Mouse (Mus musculus): ENCODE results near the gene Arhgap15.
A peak's percentile ranks its signal among the peaks of the same experiment; 100 is the strongest.
"Not testable (repeated sequence)": the region's sequence is repeated elsewhere in the genome, so short reads cannot be mapped to it uniquely, and the experiment has no call there.

Gene Arhgap15

DNA sequence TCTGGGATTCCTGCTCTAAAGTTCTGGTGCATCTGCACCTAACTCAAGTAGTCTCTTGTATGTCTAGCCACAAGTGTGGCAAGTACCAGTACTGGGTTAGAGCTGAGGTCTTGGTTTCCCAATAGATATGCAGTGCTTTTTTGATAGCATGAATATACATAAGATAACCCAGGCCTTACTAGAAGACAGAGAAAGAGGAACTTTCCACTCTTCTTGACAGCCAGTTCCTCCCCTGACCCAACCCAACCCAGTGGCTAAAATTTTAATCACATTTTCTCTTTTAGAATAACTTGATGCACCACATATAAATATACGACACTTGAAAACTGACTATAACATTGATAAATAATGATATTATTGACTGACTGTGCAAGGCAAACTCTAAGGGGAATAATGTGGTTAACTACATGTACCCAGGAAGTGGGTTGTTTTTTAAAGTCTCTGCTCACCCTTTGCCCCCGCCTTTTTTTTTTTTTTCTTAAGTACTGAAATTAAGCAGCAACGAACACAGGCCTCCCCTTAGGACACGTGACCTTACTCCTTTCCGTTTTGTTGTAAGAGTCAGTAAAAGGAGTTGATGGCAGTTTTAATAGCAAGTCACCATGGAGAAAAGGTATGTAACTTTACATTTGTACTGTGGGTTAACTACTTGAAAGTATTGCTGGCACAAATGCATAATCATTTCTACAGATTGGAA lies at the start of gene Arhgap15:
Arhgap15 (plus strand) TSS at position 538 of the 697 bp plus-strand sequence.
- no peak for DNase-seq

DNA sequence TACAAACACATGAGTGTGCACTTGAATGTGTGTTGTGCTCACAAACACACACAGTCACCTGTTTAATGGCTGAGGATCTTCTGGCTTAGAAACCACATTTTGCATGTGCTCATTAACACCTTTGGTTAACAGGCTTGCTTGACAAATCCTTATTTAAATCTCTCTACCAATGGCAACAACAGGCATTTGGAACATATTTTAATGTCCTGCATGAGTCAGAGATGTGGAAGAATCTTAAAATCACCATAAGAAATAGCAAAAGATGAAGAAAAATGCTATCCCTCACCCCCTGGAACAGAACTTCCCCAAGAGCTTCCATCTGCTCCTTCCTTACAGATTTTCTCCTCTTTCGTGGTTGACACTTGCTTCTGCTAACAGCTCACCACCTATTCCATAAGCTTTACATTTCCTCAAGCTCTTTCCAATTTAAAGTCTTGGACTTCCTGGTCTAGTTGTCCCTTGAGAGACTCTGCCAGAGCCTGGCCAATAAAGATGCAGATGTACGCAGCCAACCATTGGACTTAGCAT lies 35.9 kb upstream of the Arhgap15 start:
- DNase-seq = no peak

DNA sequence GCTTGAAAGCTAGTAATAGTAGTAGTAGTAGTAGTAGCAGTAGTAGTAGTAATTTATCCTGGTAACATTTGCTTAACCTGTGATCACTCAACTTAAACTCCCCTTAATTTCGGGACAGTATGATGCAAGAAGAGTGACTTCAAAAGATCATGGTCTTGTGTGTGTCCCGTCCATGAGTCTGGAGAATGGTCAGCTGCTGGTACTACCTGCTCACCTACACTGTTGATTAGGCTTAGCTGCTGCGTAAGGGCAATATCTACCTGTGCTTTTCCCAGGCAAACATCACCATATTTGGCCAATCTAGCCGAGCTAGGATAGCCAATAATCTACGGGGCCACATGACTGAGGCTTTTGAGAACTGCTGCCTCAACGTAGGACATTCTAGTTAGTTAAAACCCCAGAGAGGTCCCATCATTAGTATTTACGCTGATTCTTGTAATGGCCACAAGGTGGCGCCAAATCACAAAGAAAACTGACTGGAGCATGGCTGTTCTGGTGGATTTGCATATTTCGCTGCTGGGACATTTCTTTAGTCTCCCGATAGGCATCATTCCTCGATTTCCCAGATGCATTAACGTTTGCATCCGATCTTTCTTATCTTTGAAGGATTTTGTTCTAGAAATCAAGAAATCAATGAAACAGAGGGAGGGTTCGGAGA lies 26.0 kb upstream of the Arhgap15 start:
- peak; percentile 64 for DNase-seq

DNA sequence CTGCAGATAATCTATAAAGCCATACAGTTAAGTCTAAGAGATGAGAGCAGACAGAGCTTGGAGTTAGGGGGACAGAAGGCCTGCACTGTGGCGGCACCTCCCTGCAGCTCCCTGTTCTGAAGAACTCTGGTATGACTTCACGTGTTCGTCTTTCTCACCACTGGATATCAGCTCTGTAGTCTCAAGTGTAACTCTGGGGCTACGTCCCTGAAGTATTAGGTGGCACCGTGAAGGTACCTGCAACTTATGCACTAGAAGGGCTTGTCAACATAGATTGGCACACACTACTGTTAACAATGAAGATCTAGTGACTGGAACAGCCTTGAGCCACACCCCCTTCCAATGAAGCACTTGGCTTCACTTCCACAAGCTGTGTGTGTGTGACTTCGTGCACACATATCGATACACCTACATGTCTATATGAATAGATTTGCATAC lies 25.5 kb upstream of the Arhgap15 start:
- DNase-seq = no peak

DNA sequence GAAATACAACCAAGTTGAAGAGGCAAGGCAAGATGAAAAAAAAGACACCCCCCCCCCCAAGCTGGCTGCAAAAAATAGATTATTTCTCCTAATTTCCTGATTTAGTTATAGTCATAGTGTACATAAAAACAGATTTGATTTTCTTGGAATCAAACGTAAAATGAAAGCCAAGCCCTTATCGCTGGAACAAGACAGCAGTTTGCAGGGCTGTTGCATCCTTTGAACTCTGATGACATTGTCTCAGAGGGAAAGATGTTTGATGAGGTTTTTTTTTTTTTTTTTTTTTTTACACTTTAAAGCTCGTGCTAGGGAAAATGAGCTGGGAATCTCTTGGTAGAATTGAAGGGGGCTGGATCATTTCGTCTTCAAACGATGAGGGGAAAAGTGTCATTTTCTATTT lies 21.4 kb upstream of the Arhgap15 start:
- DNase-seq = no peak

DNA sequence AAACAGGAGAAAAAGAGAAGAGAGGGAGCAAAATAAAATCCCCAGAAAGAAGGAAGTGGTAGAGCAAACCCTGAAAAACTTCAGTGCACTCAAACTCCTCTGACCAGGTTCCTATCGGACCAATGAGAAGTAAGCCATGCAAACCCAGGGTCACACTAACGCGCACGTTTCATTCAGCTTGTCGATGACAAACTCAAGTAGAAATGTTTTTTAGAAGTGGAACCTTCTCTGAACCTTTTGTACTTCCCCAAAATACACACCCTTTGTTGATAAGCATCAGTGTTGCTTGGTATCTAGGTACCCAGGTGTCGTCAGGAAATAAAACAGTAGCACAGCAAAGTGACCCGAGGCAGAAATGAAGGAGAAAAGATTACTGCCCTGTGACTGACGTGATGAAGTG lies 20.9 kb upstream of the Arhgap15 start:
- DNase-seq = no peak

DNA sequence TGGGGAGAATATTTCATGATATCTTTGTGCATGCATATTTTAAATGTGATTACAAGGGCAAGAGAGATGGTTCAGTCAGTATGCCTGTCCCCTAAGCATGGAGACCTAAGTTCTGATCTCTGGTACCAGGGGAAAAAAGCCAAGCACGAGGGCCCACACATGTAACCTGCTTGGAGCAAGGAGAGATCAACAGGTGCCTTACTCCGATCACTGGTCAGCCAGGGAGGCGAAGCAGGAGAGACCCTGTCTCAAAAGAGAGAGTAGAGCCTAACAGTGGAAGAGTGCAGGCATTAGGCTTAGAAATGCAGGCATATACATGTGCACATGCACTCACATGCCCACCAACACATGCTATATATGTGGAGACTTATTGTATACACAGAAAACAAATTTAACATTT lies 19.8 kb upstream of the Arhgap15 start:
- DNase-seq = no peak

DNA sequence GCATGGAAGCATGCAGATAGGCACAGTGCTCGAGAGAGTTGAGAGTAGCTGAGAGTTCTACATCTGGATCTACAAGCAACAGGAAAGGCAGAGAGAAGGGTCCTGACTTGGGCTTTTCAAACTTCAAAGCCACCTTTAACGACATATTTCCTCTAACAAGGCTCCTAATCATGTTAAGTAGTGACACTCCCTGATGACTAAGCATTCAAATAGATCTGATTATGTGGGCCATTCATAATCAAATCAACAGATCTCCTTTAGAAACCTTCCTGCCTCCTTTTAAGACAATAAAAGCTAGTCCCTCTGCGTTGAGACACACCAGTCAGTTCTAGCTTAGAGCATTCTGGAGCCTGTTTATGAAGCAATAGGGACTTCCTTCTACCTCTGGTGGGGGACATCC lies 16.2 kb upstream of the Arhgap15 start:
- DNase-seq = no peak

DNA sequence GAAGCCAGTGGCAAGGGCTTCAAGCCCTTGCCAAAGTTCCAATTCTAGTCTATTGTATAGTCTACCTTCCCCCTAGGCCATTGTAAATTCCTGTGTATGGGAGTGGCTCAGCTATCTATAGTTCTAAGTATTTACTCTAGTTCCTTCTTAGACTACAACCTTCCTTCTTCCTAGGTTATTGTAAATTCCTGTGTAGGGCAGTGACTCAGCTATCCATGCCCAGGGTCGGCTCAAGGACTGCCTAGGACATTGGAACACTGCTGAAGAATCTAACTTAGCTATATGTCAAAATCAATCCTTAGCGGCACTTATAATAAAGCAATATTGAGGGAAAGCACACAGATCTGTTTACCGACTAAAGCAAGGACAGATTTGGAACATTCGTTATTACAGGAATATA lies 13.6 kb upstream of the Arhgap15 start:
- DNase-seq = not testable (repeated sequence)

DNA sequence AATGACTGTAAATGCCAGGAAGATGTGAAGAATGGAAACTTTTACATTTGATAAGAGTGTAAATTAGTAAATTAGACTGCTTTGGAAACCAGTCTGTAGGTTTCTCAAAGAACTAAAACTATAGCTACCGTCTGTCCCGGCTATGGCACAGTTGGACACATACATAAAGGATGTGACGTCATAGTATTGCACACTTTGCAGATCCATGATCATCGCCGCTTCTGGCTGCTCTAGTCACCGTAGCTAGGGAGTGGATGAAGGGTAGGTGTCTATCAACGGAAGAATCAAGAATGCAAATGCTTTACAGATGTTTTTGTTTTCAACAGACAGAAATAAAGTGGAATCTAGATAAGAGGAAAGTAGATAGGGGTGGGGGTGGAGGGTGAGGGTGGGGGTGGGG lies 11.1 kb upstream of the Arhgap15 start:
- DNase-seq = no peak

DNA sequence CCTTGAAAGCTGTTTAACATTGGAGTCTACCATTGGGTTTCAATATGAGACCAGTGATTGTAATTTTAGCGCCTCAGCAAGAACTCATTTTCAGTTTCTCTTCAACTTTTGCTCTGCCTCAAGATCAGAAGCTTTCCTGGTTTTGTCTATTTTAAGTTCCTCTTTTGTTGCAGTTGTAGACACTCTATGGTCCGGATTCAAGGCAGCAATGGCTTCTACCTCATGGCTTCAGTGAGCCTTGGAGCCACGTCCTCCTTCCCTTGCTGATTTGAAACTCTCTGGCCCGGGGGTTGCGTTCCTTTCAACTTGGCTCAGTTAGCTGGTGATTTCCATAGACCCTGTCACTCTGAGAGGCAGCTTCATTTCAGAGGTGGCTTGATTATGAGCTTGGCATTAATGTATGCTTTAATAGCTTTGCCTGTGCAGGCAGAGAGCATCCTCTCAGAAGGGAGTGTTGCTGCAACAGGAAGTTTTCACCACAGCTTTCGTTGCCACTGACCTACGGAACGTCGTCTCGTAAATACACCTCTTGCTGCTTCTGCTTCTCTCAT lies 10.0 kb upstream of the Arhgap15 start:
- DNase-seq = no peak

DNA sequence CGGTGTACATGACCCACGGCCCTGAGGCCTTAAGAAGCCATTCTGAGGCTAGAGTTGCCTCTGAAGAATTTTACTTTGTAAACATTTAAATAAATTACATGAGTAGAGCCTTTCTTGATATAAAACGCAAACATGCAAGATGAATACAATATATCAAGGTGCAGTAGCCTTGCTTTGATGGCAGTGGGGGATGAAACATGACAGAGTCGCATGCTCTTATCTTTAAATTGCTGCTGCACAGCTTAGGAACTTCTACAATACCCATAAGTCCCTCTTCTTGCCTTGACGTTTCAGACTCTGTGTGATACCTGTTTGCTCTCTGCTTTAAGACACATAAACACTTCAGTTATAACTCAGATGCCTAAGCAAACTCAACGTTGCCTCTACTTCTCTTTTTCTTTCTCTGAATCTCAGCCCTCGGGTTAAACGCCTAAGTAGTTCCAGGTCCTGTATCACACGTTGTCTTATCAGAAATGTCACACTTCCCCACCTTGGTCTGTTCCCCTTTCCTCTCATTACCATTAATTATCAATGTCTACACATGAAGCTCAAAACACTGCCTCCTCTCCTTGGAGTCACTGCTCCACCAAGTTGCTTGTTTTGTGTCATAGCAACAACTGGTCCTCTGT lies 9.3 kb upstream of the Arhgap15 start:
- no peak for DNase-seq

DNA sequence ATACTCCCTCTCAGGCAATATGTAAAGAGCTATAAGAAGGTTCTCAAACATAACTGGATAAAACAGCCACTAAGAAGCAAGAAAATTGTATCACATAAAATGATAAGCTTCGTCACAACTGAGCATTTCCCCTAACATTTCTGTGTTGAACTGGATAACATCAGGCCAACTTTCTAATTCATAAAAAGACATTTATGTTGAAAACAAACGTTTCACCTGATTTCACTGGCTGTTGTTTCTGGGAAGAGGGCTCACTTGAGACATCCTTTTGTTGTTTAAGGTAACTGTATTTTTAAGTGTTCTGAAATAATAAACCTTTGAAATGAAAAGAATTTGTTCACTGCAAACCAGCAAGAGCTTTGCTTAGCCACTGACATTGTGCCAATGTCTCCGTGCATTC lies 697 bp downstream of the Arhgap15 start:
- DNase-seq = no peak

DNA sequence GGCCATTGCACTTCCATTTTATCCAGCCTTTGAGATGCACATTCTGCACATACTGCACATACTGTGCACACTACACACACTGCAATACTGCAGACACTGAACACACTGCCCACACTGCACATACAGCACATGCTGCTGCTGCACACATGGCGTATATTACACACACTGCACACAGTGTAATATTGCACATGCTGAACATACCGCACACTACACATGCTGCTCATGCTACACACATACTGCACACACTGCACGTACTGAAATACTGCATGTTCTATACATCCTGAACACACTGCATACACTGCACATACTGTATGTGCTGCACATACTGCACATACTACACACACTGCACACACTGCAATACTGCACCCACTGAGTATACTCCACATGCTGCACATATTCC lies 7.3 kb downstream of the Arhgap15 start:
- no peak for DNase-seq

DNA sequence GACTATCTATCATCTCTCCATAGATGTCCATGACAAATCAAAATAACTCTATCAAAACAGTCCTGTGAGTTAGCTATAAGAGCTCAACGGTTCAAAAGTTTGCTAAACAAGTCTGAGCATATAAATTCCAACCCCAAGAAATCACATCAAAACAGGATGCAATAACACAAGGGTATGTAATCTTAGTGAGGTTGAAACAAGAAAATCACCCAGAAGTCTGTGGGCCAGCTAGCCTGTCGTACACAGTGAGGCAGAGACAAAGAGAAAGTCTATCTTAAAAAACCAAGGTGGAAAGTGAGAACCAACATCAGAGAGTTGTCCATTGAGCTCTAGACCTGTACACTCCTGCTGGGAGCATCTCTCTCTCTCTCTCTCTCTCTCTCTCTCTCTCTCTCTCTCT lies 8.0 kb downstream of the Arhgap15 start:
- DNase-seq = no peak

DNA sequence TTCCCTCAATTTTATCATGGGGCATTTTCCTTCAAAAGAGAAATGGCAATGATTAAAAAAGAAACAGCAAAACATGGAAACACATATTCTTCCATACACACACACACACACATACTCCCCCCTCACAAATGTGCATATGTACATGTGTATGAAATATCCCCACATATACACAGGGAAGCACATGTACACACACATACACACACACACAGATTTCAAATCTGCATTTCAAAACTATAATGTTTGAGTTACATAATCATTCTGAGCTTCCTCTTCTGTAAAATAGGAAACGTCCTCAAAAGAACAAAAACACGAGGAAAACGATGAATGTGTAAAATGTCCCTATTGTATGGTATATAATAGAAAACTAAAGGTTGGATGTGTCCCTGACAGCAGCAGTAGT lies 13.1 kb downstream of the Arhgap15 start:
- no peak for DNase-seq

DNA sequence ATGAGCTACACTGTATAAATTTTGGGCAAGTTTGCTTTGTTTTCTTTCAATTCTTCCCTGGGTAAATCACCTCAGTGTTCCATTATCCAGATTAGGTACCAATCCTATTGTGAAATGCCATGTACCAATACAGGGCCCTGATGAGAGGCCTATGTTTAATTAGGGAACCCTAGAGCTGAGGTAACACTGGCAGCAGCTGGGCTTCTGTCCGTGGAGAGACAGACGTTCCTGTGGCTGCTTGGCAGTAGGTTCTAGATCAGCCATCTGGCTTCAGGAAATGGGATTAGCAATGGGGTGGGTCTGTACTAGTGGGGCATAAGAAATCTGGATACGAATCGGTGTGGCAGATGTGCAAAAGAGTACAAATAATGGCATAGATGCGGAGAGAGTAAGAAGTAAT lies 14.7 kb downstream of the Arhgap15 start:
- DNase-seq = no peak

DNA sequence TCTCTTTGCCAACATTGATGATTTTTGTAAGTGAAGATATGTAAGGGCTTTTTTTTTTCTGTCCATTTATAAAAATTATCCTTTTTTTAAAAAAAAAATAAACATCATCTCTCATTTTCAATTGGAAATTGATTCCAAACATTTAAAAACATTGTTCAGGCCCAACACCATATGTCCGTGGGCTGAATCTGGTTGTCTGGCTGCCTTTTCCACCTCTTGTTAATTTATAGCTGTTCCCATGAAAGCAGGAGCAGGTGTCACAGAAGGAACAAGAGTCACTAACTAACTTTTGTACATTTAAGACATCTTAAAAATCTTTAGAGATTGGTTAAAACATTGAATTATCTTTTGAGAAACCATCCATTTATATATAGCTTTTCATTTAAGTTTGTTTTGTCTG lies 15.8 kb downstream of the Arhgap15 start:
- no peak for DNase-seq

DNA sequence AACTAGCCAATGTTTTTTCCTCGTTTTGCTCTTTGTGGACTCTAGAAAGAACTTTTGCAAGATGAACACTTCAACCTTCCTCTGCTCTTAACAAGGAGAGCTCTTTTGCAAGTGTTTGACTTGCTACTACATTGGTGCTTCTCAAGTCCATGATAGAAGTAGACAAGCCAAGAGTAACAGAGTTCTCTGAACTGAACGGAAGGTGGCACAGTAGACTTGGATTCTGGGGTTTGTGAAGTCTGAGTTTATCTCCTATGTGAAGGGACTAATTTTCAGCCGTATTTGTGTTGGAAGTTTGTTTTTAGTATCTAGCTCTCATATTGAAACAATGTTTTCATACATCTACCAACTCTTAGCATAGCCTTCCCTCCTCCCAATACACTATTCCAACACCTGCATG lies 17.6 kb downstream of the Arhgap15 start:
- DNase-seq = no peak

DNA sequence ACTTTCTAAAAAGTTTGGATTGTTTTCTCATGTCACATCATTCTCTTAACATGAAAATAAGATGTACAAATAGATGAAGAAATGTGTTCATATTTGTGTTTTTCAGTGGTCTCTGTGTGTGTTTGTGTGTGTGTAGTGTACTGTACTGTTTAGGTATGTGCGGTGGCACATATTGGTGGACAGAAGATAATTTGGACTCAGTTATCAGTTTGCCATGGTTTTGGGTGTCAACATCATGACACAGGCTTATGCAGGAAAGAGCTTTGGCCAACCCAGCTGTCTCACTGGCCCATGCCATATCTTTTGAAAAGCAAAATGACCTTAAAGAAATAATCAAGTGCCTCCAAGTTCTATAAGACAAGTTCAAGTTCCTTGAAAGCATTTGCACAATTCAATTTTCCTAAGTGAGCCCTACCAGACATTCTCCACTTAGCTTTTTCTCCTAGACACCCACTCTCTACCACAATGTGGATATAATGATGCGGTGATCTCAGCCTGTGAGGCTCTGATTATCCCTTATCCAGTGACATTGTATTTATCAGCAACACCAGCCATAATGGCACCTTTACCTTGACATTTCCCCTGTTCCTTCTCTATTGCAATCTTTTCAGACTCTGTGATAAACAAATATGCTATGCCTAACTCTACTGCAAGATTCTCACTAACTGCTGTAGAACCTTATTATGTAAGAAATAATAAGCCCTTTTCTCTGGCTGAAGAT lies 21.4 kb downstream of the Arhgap15 start:
- DNase-seq = no peak

DNA sequence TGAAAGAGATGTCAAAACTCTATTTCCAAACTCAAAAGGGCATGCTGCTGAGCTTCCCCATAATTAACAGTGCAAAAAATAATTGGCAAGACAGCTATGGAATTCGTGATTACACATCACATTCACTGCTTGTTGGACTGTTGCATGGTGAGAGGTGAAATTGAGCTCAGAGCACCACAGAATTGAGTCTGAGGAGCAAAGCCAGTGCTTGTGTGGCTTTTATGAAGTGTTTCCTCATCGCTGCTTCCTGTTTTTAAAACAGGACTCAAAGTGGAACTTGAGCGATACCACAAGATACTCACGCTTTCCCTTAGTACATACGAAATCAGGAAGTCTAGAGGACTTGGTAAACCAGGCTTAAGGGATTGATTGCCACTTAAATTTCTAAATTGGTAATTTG lies 24.0 kb downstream of the Arhgap15 start:
- no peak for DNase-seq

DNA sequence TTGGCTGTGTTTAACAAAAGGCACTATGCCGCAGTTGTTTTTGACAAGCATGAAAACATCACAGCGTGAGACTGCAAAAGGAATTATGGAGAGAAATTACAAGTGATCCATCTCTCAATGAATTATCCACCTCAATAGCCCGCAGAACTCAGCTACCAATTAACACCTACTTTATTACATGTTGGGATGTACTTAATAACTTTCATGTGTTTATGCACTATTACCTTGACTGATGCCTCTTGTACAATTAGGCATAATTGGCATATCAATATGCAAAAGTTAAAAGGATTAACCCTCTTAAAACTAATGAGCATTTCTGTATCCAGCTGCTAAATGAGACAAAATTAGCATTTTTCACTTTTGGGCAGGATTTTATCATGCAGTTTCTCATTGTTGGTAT lies 33.5 kb downstream of the Arhgap15 start:
- no peak for DNase-seq

Measured in cerebellum, adult 9-10 months (tissue).